Mouse (Mus musculus) thymus, adult 2 months (tissue): Measurements from ENCODE around the gene Slc38a2.

Experiments used
- CTCF ChIP-seq: fragments of 200-500 bp; IDR thresholded peaks from 2 replicates; pipeline ENCODE4 v1.5.1; 2012; ENCODE audit warnings: mild to moderate bottlenecking, control low read depth, low read length, moderate library complexity, borderline replicate concordance; ENCODE audit not compliant: control insufficient read depth, poor library complexity, insufficient read depth; ENCODE audit errors: extremely low read depth
- POLR2A ChIP-seq: fragments of 200-500 bp; IDR thresholded peaks from 2 replicates; pipeline ENCODE4 v1.6.1; 2012; ENCODE audit warnings: mild to moderate bottlenecking, low read length, control low read depth, moderate library complexity; ENCODE audit not compliant: control insufficient read depth, poor library complexity, insufficient read depth; ENCODE audit errors: extremely low read depth

DNA sequence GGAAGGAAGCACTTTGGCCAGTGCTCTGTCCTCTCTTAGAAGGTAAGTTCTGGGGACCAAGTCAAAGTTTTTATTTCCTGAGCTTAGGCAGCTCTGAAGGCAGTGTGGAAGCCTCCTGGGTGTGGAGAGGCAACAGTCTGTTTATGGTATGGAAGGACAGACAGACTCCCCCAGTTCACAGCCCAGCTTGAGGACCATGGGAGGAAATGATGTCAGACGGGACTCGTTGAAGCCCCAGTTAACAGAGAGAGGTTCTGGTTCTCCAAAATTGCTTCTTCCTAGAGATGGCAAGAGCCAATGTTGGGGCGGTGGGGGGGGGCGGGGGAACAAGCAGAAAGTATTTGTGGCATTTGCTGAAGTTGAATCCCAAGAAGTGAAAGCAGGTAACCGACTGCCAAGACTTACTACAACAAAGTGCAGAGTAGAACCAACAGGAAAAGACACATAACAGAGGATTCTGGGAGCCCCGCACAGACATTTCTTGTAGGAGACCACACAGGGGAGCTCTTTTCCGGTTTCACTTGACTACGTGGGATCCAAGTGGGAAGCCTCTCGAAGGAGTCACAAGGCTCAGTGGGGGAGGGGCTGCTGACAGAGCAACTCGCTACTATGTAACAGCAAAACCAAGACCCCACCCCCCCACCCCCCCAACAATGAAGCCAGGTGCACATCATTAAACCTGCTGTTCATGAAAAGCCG is 15.2 kb downstream of the Slc38a2 start:
- TF ChIP-seq CTCF (no peak), POLR2A (no peak)
